Mouse (Mus musculus): Measurements from ENCODE around the gene Slc25a44.

GRCm38 (mm10) chr3:88398666-88399065 lies 26.3 kb downstream of the Slc25a44 start:
- no peak for TF ChIP-seq POLR2A (IDR thresholded peaks at IDR 0.05; ENCODE audit: control insufficient read depth, low read depth, low read length)
- no peak for TF ChIP-seq CTCF (IDR thresholded peaks at IDR 0.05; ENCODE audit: control insufficient read depth, insufficient read depth, insufficient replicate concordance, low read depth, low read length)
